Mouse (Mus musculus): Measurements from ENCODE around the gene Mov10.

Mov10 gene

GRCm38 (mm10) chr3:104805539-104805938, 12.8 kb downstream of the Mov10 start:
- no peak for DNase-seq (ENCODE audit: low spot score)

GRCm38 (mm10) chr3:104804312-104804711, 14.1 kb downstream of the Mov10 start:
- no peak for DNase-seq (ENCODE audit: low spot score)

GRCm38 (mm10) chr3:104801481-104801880, 16.9 kb downstream of the Mov10 start:
- DNase-seq (ENCODE audit: low spot score) = no peak

- DNase-seq (ENCODE audit: low spot score) = no peak
Measured at GRCm38 (mm10) chr3:104800681-104801080, 17.7 kb downstream of the Mov10 start.

GRCm38 (mm10) chr3:104796430-104797082, 21.8 kb downstream of the Mov10 start:
- DNase-seq (ENCODE audit: low spot score) = no peak

GRCm38 (mm10) chr3:104795661-104796340, 22.6 kb downstream of the Mov10 start:
- DNase-seq (ENCODE audit: low spot score) = no peak

GRCm38 (mm10) chr3:104794953-104795470, 23.4 kb downstream of the Mov10 start:
- DNase-seq (ENCODE audit: low spot score) = no peak

GRCm38 (mm10) chr3:104793871-104794828, 24.2 kb downstream of the Mov10 start:
- DNase-seq (ENCODE audit: low spot score) = no peak

- no peak for DNase-seq (ENCODE audit: low spot score)
Measured at GRCm38 (mm10) chr3:104792360-104793270, 25.7 kb downstream of the Mov10 start.

GRCm38 (mm10) chr3:104791671-104792070, 26.7 kb downstream of the Mov10 start:
- no peak for DNase-seq (ENCODE audit: low spot score)

- DNase-seq (ENCODE audit: low spot score) = no peak
Measured at GRCm38 (mm10) chr3:104791017-104791416, 27.3 kb downstream of the Mov10 start.

GRCm38 (mm10) chr3:104790401-104790937, 27.9 kb downstream of the Mov10 start:
- DNase-seq (ENCODE audit: low spot score) = no peak

- no peak for DNase-seq (ENCODE audit: low spot score)
Measured at GRCm38 (mm10) chr3:104789822-104790221, 28.5 kb downstream of the Mov10 start.

GRCm38 (mm10) chr3:104789312-104789605, 29.1 kb downstream of the Mov10 start:
- no peak for DNase-seq (ENCODE audit: low spot score)

- DNase-seq (ENCODE audit: low spot score) = no peak
Measured at GRCm38 (mm10) chr3:104788561-104789311, 29.6 kb downstream of the Mov10 start.

- DNase-seq (ENCODE audit: low spot score) = no peak
Measured at GRCm38 (mm10) chr3:104788075-104788474, 30.3 kb downstream of the Mov10 start, which contains the start of gene Rhoc. Rhoc (plus strand) TSS chr3:104788375.

GRCm38 (mm10) chr3:104785284-104785683, 33.1 kb downstream of the Mov10 start:
- DNase-seq (ENCODE audit: low spot score) = no peak

GRCm38 (mm10) chr3:104783971-104784500, 34.3 kb downstream of the Mov10 start:
- DNase-seq (ENCODE audit: low spot score) = no peak

- DNase-seq (ENCODE audit: low spot score) = no peak
Measured at GRCm38 (mm10) chr3:104782061-104782681, 36.2 kb downstream of the Mov10 start.

GRCm38 (mm10) chr3:104781471-104781903, 36.9 kb downstream of the Mov10 start, which contains the start of gene Fam19a3:
Fam19a3 (minus strand) TSS chr3:104781840.
- no peak for DNase-seq (ENCODE audit: low spot score)
